In the genomic region with DNA sequence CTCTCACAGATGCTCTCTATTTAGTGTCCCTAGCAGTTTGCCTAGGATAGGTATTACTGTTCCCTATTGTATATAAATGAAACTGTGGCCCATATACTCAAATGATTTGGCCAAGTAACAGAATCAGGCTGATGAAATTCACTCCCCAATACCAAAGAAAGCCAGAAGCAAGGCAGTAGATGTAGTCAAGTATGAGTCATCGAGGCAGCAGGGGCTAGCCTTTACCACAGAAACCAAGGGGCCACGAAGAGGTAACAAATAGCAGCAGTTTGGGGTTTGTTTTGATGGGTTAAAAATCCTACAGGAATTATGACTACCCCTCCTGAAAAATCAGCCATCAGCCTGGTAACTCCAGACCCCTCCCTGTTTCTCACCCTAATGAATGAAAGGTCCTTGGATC, we compare ENCODE assay signal across 30 mouse cellular contexts.
DNase-seq lines count a peak whose midpoint lies in the region; ATAC-seq and TF ChIP-seq lines count a peak whose summit lies in the region.
"Had no signal": no experiment of that assay in that cellular context is flagged by ENCODE, and none has a peak within 500 bp of the region (broad histone marks: within the 10 kb centered on the region; RNA-seq: fewer than 3 reads in every experiment).

No protein-coding gene starts in this region.

- no peak overlapping the region for H3K4me2 ChIP-seq in midbrain, embryonic 14.5 days (ENCODE audit: low read length)
- H3K4me2 ChIP-seq: embryonic facial prominence, embryonic 12.5 days; embryonic facial prominence, embryonic 15.5 days; forebrain, embryonic 13.5 days; heart, embryonic 12.5 days; heart, embryonic 15.5 days; hindbrain, embryonic 13.5 days; intestine, embryonic 15.5 days had no signal

- DNase-seq in 3T3-L1 (ENCODE audit: low read depth, low spot score): peak; percentile 88
- peak; percentile 47 for DNase-seq in NIH3T3 (ENCODE audit: low read depth)
- DNase-seq in spleen, postnatal 4 days (ENCODE audit: low spot score in 2 of 2): no peak
- no peak for DNase-seq in kidney, adult 2 months
- no peak for DNase-seq in midbrain, embryonic 14.5 days
- DNase-seq: adrenal gland, postnatal 10 days; adrenal gland, postnatal 36 days; cerebellum, adult 2 months; cerebellum, adult 9-11 months; cerebellum, postnatal 25 days; forebrain, postnatal 0 days; gastrocnemius, adult 2 months; gastrocnemius, postnatal 25 days; heart, adult 18-20 months; heart, postnatal 10 days; heart, postnatal 36 days; kidney, adult 11 months had no signal

- no peak for TF ChIP-seq CTCF in C2C12 (IDR thresholded peaks at IDR 0.05; ENCODE audit: control insufficient read depth, insufficient read depth, insufficient read length)
- TF ChIP-seq CTCF in kidney, adult 2 months (conservative IDR thresholded peaks at IDR 0.05; ENCODE audit: insufficient read depth, insufficient read length, low read depth, low read length): no peak

- no peaks in the 10 kb centered on the region for H3K79me2 ChIP-seq in C2C12 (ENCODE audit: control insufficient read depth, insufficient read depth)

- no peaks in the 10 kb centered on the region for H3K36me3 ChIP-seq in C2C12 (ENCODE audit: control insufficient read depth, insufficient read depth)
- H3K36me3 ChIP-seq in kidney, adult 2 months (ENCODE audit: control insufficient read depth, insufficient read depth, low read length): no peaks in the 10 kb centered on the region
- H3K36me3 ChIP-seq in midbrain, embryonic 14.5 days (ENCODE audit: control insufficient read depth, insufficient read depth, low read length): no peaks in the 10 kb centered on the region
- H3K36me3 ChIP-seq: embryonic facial prominence, embryonic 12.5 days; embryonic facial prominence, embryonic 15.5 days; G1E; heart, embryonic 12.5 days; heart, embryonic 15.5 days; hindbrain, embryonic 10.5 days; hindbrain, embryonic 13.5 days; intestine, embryonic 15.5 days had no signal

- no peak overlapping the region for H3K4me3 ChIP-seq in C2C12 (ENCODE audit: insufficient read depth, poor library complexity, severe bottlenecking)
- H3K4me3 ChIP-seq in kidney, adult 2 months (ENCODE audit: insufficient read depth, low read depth, low read length): no peak overlapping the region
- no peak overlapping the region for H3K4me3 ChIP-seq in midbrain, embryonic 14.5 days (replicated peaks; ENCODE audit: low read depth, low read length)
- H3K4me3 ChIP-seq: embryonic facial prominence, embryonic 12.5 days; embryonic facial prominence, embryonic 15.5 days; erythroblast, embryonic 14.5 days; forebrain, embryonic 13.5 days; gastrocnemius, adult 2 months; heart, embryonic 12.5 days; heart, embryonic 15.5 days; hindbrain, embryonic 10.5 days; hindbrain, embryonic 13.5 days; intestine, embryonic 15.5 days had no signal

- no peak overlapping the region for H3K9ac ChIP-seq in midbrain, embryonic 14.5 days (replicated peaks; ENCODE audit: low read length)
- H3K9ac ChIP-seq: embryonic facial prominence, embryonic 12.5 days; embryonic facial prominence, embryonic 15.5 days; forebrain, embryonic 13.5 days; forebrain, postnatal 0 days; heart, embryonic 12.5 days; heart, embryonic 15.5 days; hindbrain, embryonic 13.5 days; intestine, embryonic 15.5 days had no signal

- H3K4me1 ChIP-seq in kidney, adult 2 months (ENCODE audit: control insufficient read depth, insufficient read depth, low read length): no peaks in the 10 kb centered on the region; the same call in 1 of the 2 replicates
- peaks cover 16% of the 10 kb centered on the region for H3K4me1 ChIP-seq in midbrain, embryonic 14.5 days (ENCODE audit: control insufficient read depth, insufficient read depth, low read length)
- H3K4me1 ChIP-seq: intestine, embryonic 15.5 days had no signal

- no peak overlapping the region for H3ac ChIP-seq in C2C12 (ENCODE audit: control insufficient read depth, insufficient read length, low read depth)

- 84% methylated on average over 2 of the region's 2 CpGs for WGBS in kidney, adult 2 months
- 92% methylated on average over 2 of the region's 2 CpGs for WGBS in midbrain, embryonic 14.5 days

- H3K9me3 ChIP-seq in midbrain, embryonic 14.5 days (ENCODE audit: control insufficient read depth, low read length): no peaks in the 10 kb centered on the region
- H3K9me3 ChIP-seq: embryonic facial prominence, embryonic 12.5 days; embryonic facial prominence, embryonic 15.5 days; forebrain, embryonic 13.5 days; G1E; heart, embryonic 12.5 days; heart, embryonic 15.5 days; hindbrain, embryonic 10.5 days; hindbrain, embryonic 13.5 days; intestine, embryonic 15.5 days had no signal

- no peak overlapping the region for H3K27ac ChIP-seq in kidney, adult 2 months (ENCODE audit: insufficient read depth, low read depth, low read length)
- no peak overlapping the region for H3K27ac ChIP-seq in midbrain, embryonic 14.5 days (replicated peaks; ENCODE audit: low read depth, low read length)
- H3K27ac ChIP-seq: embryonic facial prominence, embryonic 12.5 days; embryonic facial prominence, embryonic 15.5 days; forebrain, embryonic 13.5 days; gastrocnemius, adult 2 months; heart, embryonic 15.5 days; hindbrain, embryonic 13.5 days; intestine, embryonic 15.5 days had no signal

- H3K79me3 ChIP-seq in C2C12 (ENCODE audit: low read depth): no peaks in the 10 kb centered on the region

- ATAC-seq in midbrain, embryonic 14.5 days (ENCODE audit: low FRiP score, low TSS enrichment): no peak
- ATAC-seq: activated CD4-positive, CD25-positive, alpha-beta regulatory T cell, adult 4 months; forebrain, embryonic 13.5 days; forebrain, postnatal 0 days; hindbrain, embryonic 16.5 days; intestine, embryonic 15.5 days had no signal

- no peaks in the 10 kb centered on the region for H3K27me3 ChIP-seq in C2C12 (ENCODE audit: control insufficient read depth, insufficient read depth, insufficient read length)
- H3K27me3 ChIP-seq in kidney, adult 2 months (replicated peaks; ENCODE audit: control insufficient read depth, insufficient read depth, low read length): no peaks in the 10 kb centered on the region
- H3K27me3 ChIP-seq in midbrain, embryonic 14.5 days (ENCODE audit: control insufficient read depth, insufficient read depth, low read length): no peaks in the 10 kb centered on the region
- H3K27me3 ChIP-seq: embryonic facial prominence, embryonic 12.5 days; embryonic facial prominence, embryonic 15.5 days; heart, embryonic 12.5 days; heart, embryonic 15.5 days; hindbrain, embryonic 13.5 days; intestine, embryonic 15.5 days had no signal

- TF ChIP-seq POLR2A in kidney, adult 2 months (IDR thresholded peaks at IDR 0.05; ENCODE audit: low read depth, low read length): no peak

TF ChIP-seq in C2C12, 6 proteins besides CTCF, POLR2A, EP300 and RAD21:
- peak; percentile 15 for TF ChIP-seq CEBPB (IDR thresholded peaks at IDR 0.05; ENCODE audit: low read depth)
- TF ChIP-seq FOSL1 (IDR thresholded peaks at IDR 0.05; ENCODE audit: insufficient read depth, low read length, poor library complexity, severe bottlenecking): peak; percentile 85
- no peak for TF ChIP-seq USF1 (IDR thresholded peaks at IDR 0.05; ENCODE audit: low read depth)

Comparison
In these comparisons a context has a peak if more than half of its experiments do, and no peak if none do; other contexts are left out.
1. DNase-seq: peak in 3T3-L1 (single experiment) and NIH3T3 (single experiment); none in spleen, postnatal 4 days (0 of 2), kidney, adult 2 months (single experiment) and midbrain, embryonic 14.5 days (single experiment).